Mouse (Mus musculus): ENCODE measurements at regions not wholly inside any gene's neighbourhood (a gene's known extent, or its start where the extent isn't known, plus 50 kb on each side); places are given as distances from the start of the nearest gene placed in this dataset.

DNA sequence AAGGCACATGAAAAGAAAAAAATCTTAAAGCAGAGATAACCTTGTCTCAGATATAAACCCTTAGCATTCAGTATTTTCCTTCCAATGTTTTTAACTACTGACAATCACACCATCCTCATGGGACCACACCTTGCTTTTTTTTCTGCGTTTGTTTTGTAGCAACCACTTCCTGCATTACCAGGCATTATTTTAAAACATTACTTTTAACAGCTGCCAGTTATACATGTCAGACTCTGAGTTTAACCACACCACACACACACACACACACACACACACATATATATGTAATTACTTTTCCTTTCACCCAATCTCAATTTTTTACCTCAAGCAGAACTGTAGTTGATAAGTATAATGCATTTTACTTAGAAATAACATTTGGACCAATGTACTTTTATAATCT is 128.8 kb upstream of the Atp2b1 start:
- TF ChIP-seq CTCF (IDR thresholded peaks at IDR 0.05; ENCODE audit: borderline replicate concordance, insufficient read depth, low read length) (no peak), POLR2A (IDR thresholded peaks at IDR 0.05; ENCODE audit: low read depth, low read length) (no peak)

Measured in embryonic fibroblast, embryonic 13.5 days (primary cell).